Mouse (Mus musculus) forebrain, embryonic 10.5 days (tissue): ENCODE measurements at regions not wholly inside any gene's neighbourhood (a gene's known extent, or its start where the extent isn't known, plus 50 kb on each side); places are given as distances from the start of the nearest gene placed in this dataset.

Experiments
- DNase-seq: peaks from one replicate; pipeline ENCODE4 v3.0.0-alpha.2; 2017; ENCODE audit warnings: low spot score; ENCODE audit errors: extremely low spot score
- H3K27ac ChIP-seq: fragments of 300-500 bp; sonication (generic); 2 replicates; pipeline ENCODE4 v1.5.1; 2016; ENCODE audit warnings: mild to moderate bottlenecking
- H3K27me3 ChIP-seq: fragments of 300-500 bp; sonication (generic); 2 replicates; pipeline ENCODE4 v1.6.1; 2016; ENCODE audit warnings: mild to moderate bottlenecking; ENCODE audit not compliant: poor library complexity, severe bottlenecking
- H3K36me3 ChIP-seq: fragments of 300-500 bp; sonication (generic); replicated peaks from 2 replicates; pipeline ENCODE4 v1.6.1; 2016; ENCODE audit warnings: mild to moderate bottlenecking, moderate library complexity
- H3K4me1 ChIP-seq: fragments of 300-500 bp; sonication (generic); 2 replicates; pipeline ENCODE4 v1.6.1; 2016
- H3K4me3 ChIP-seq: fragments of 300-500 bp; sonication (generic); 2 replicates; pipeline ENCODE4 v1.5.1; 2016; ENCODE audit warnings: mild to moderate bottlenecking, moderate library complexity
- H3K9me3 ChIP-seq: fragments of 300-500 bp; sonication (generic); 2 replicates; pipeline ENCODE4 v1.6.1; 2016; ENCODE audit warnings: mild to moderate bottlenecking, moderate library complexity
- WGBS: fragments of 180-500 bp; shearing (Covaris S2); methylation state at CpG from one replicate; pipeline ENCODE4 v1.1.7; 2016; 5-methylcytosine and 5-hydroxymethylcytosine counted together

DNA sequence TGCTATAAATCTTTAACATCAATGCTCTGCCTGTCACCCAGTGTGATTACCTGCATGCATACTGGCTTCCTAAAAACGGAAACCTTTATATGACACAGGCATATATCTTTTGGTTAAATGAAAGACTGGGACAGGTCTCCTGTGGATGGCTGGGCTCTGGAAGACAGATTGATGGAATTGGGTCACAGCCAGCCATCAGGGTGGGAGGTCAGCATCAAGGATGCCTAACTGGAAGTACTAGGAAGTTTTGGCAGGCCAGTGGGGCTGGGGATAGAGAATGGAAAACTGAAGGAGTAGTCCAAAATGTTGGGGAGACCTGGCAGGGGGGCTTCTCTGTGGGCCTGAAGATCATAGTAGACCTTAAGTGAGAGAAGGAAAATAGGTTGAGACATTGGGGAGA lies 237.3 kb upstream of the Prickle1 start:
- Histone ChIP-seq H3K27me3 (no peaks in the 10 kb centered on the region), H3K4me1 (no peaks in the 10 kb centered on the region), H3K9me3 (no peaks in the 10 kb centered on the region), H3K4me3 (no peak overlapping the region), H3K36me3 (no peaks in the 10 kb centered on the region), H3K27ac (no peak overlapping the region)
- 90% methylated on average over 1 of the region's 1 CpGs for WGBS
- DNase-seq = no peak

DNA sequence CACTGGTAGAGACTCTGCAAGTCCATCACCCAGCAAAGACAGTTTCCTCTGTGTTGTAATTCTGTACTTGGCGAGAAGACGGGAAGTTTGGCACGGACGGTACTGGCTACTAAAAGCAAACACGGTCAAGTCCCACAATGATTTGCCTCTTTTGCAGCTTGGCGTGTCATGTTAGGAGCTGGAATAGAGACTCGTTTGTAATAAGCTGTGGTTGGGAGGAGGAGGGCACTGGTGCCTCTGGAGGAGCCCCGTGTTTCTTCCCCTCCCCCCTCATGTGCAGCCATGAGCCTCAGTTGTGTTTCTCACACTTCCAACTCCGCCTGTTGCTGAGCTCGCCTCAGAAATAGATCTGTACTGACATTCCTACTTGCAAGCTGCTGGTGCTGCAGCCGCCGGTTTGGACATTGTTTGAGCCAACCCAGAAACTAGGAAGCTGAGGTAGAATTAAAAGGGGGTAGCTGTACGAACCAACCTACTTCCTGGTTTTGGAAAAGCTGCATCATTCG lies 236.8 kb upstream of the Prickle1 start:
- no peak for DNase-seq
- no peaks in the 10 kb centered on the region for H3K4me1 ChIP-seq
- WGBS = 92% methylated on average over 14 of the region's 14 CpGs
- no peak overlapping the region for H3K4me3 ChIP-seq
- H3K9me3 ChIP-seq = no peaks in the 10 kb centered on the region
- H3K27me3 ChIP-seq = no peaks in the 10 kb centered on the region
- H3K36me3 ChIP-seq = no peaks in the 10 kb centered on the region
- H3K27ac ChIP-seq = no peak overlapping the region

DNA sequence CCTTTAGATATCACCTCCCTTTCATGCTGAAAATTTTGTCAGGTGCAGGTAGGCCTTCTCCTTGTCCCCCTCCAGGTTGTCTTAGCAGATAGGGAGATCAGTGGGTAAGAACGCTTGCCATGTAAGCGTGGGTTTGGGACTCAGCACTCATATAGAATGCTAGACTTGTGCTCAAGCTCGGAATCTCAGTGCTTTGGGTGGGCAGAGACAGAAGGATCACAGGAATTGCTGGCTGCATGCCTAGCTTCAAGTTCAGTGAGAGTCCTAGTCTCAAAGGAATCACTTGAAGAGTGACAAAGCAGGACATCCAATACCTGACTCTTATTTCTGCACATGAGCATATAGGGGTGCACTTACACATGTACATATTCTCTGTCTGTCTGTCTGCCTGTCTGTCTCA lies 235.5 kb upstream of the Prickle1 start:
- H3K27ac ChIP-seq = no peak overlapping the region

DNA sequence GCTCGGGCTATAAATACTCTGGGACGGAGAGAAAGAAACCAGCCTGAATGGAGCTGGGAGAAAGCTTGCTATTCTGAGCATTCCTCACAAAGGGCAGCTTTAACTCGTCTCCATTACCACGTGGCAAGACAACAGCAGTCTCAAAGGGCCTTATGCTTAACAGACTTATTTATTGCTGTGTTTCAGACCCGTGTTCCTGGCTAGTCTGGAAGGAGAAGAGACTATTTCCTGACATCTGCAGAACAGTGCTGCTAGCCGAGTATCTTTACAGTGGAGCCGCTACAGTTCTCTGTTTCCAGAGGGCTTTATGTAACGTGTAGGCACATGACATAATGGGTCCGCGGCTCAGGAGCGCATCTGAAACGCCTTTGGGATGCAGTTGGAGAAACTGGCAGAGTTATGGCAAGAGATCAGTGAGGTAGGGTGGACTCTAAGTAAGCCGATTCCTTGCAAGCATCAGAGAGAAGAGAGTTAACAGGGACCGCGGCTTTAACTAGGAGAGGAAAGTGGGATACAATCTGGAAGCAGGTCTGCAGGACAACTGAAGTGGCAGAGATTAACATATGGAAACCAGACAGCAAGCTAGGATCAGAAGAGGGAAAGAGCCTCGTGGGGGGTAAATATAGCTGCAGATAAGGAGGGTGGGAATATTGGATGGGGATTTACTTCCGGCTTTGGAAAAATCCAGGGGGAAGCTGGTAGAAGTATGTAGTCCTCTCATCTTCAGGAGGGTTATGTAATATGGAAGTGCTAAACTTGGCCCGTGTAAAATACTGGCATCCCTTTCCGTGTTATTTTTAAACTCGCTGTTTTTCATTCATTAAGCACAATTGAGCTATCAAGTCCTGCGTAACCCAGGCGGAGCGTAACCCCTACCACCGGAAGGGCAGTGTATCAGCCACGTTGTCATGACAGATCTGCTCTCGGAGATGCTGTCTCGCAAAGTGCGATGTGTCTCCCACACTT lies 229.3 kb upstream of the Prickle1 start:
- Histone ChIP-seq H3K27ac (0 out of 2 replicates have a peak overlapping the region, but pooled peaks have one; percentile 13), H3K4me3 (no peak overlapping the region), H3K9me3 (no peaks in the 10 kb centered on the region), H3K4me1 (peaks cover 13% of the 10 kb centered on the region), H3K27me3 (no peaks in the 10 kb centered on the region), H3K36me3 (no peaks in the 10 kb centered on the region)
- 80% methylated on average over 28 of the region's 28 CpGs for WGBS
- DNase-seq = no peak

More for the DNA sequence above, 235.5 kb upstream of the Prickle1 start:
- H3K4me1 ChIP-seq = no peaks in the 10 kb centered on the region
- H3K27me3 ChIP-seq = no peaks in the 10 kb centered on the region
- H3K4me3 ChIP-seq = no peak overlapping the region
- no peak for DNase-seq
- H3K9me3 ChIP-seq = no peaks in the 10 kb centered on the region
- WGBS = 91% methylated on average over 3 of the region's 3 CpGs
- no peaks in the 10 kb centered on the region for H3K36me3 ChIP-seq

DNA sequence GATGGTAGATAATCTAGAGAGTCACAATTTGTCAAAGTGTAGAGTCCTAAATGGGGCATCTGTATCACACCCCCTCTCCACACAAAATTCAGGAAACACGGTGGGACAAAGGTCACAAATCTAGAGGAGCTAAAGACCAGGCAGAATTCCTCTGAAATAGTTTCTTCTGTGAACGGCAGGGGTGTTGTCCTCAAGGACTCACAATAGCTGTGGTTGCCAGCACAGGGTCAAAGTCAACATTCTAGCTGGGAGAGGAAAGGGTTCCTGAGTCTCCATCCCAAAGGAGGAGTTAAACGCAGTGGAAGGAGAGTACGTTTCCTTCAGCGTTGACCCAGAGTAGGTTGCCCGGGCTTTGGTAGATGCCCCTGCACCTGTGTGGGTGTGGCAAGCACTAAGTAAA lies 225.5 kb upstream of the Prickle1 start:
- Histone ChIP-seq H3K9me3 (no peaks in the 10 kb centered on the region), H3K27me3 (no peaks in the 10 kb centered on the region), H3K36me3 (no peaks in the 10 kb centered on the region), H3K4me3 (no peak overlapping the region), H3K27ac (no peak overlapping the region), H3K4me1 (peaks cover 13% of the 10 kb centered on the region)
- 89% methylated on average over 6 of the region's 6 CpGs for WGBS
- no peak for DNase-seq

DNA sequence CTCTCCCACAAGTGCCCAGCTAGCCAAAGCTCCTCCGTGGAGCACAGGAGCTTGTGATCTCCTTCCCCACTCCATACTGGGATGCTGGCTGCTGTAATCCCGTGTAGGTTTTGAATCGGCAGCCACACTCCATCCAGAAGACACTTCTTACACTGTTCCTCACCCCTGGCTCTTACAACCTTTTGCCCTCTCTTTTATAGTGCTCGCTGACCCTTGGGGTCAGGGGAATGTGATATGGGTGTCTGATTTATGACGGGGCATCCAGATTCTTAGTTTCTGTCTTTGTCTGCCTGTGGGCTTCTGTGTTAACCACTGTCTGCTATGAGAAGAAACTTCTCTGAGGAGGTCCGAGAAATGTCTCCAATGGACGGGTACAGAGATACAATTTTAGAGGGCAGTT lies 216.3 kb upstream of the Prickle1 start:
- no peaks in the 10 kb centered on the region for H3K36me3 ChIP-seq
- H3K27ac ChIP-seq = no peak overlapping the region
- no peak overlapping the region for H3K4me3 ChIP-seq
- H3K9me3 ChIP-seq = no peaks in the 10 kb centered on the region
- DNase-seq = no peak
- H3K27me3 ChIP-seq = no peaks in the 10 kb centered on the region
- WGBS = 71% methylated on average over 7 of the region's 7 CpGs
- H3K4me1 ChIP-seq = 0 out of 2 replicates have a peak, but pooled peaks cover 4% of the 10 kb centered on the region

DNA sequence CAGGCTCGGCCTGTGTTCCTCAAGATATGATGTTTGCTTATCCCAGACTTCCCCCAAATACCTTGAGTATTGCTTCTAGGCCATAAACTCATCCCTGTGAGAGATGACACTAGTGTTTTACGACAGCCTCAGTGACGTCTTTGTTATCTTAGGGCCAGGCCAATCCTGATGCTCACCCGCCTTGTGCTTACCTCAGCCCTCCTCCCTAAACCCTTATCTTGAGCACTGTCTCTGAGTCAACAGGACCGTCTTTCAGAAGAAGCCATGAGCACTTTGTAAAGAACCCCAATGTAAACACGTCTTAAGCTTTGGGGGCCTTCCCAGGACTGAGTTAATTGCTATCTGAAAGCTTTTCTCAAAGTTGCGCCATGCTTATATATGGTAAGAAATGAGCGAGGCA lies 212.3 kb upstream of the Prickle1 start:
- Histone ChIP-seq H3K27me3 (no peaks in the 10 kb centered on the region), H3K9me3 (no peaks in the 10 kb centered on the region), H3K27ac (no peak overlapping the region), H3K4me3 (no peak overlapping the region), H3K4me1 (0 out of 2 replicates have a peak, but pooled peaks cover 4% of the 10 kb centered on the region), H3K36me3 (no peaks in the 10 kb centered on the region)
- no peak for DNase-seq
- WGBS = 89% methylated on average over 8 of the region's 8 CpGs

DNA sequence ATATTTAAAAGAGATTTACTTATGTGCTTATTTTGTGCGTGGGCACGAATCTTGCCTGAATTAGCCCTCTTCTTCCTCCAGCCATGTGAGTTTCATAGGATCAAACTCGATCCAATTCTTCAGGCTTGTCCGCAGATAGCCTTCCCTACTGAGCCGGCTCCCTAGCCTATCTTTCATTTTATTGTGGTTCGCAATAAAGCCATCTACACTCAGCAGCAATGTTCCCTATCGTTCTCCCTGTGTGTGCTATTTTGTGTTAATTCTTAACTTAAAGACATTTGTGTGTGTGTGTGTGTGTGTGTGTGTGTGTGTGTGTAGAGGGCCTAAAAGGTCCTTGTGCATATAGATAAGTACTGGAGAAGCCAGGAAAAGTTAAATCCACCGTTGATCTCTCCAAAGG lies 211.8 kb upstream of the Prickle1 start:
- Histone ChIP-seq H3K27ac (no peak overlapping the region), H3K9me3 (no peaks in the 10 kb centered on the region), H3K4me3 (no peak overlapping the region), H3K4me1 (0 out of 2 replicates have a peak, but pooled peaks cover 4% of the 10 kb centered on the region), H3K27me3 (no peaks in the 10 kb centered on the region), H3K36me3 (no peaks in the 10 kb centered on the region)
- DNase-seq = no peak
- 90% methylated on average over 8 of the region's 8 CpGs for WGBS

DNA sequence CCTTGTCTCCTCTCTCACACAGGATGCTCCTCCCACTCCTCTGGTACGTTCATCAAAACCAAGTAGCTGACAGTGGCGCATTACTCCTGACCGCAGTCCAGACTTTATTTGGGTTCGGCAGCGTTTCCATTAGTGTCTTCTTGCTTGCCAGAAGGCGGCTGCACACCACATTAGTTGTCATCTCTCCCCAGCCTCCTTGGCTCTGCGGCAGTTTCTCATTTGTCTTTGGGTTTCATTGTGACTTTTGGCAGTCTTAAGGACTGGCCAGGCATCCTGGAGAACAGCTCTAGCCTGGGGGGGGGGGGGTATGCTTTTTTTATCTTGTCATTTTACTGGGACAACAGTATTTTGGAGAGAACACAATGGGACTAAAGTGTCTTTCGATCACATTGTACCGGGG lies 209.0 kb upstream of the Prickle1 start:
- H3K9me3 ChIP-seq = no peaks in the 10 kb centered on the region
- no peak for DNase-seq
- WGBS = 92% methylated on average over 9 of the region's 9 CpGs

DNA sequence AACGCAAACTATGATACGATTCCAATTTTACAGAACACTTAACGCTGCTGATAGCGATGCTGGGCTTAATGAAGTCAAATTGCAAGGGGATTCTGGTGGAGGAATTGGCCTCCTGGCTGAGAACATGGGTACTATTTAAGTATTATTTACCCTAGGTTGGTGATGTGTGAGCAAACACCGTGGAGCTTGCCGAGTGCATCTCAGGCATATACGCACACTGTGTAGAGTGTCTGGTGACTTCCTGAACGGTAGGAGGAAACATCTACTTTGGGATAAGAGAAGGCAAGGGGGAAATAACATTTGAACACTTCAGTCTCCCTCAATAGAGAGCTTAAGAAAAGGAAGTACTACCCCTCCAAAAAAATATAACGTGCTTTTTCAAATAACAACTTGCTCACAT lies 194.8 kb upstream of the Prickle1 start:
- no peak for DNase-seq

More for the DNA sequence above, 209.0 kb upstream of the Prickle1 start:
- Histone ChIP-seq H3K4me1 (no peaks in the 10 kb centered on the region), H3K27ac (no peak overlapping the region), H3K4me3 (no peak overlapping the region), H3K36me3 (no peaks in the 10 kb centered on the region), H3K27me3 (no peaks in the 10 kb centered on the region)

DNA sequence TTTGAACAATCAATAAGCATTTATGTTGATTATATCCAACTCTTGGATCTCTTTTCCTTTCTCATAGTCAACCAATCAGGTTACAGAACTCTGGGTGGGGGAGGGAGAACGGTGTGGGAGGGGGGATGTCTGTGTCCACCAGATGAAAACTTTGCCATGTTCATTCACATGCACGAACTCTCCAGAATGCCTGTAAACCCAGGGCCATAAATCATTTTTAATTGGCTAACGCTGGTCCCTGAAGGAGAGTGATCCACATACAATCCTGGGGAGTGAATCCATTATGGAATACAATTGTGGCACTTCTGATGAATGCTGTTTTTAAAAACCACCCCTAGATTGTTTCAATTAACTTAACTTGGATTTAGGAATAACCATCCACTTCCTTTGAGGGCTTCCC lies 194.1 kb upstream of the Prickle1 start:
- WGBS = 82% methylated on average over 3 of the region's 3 CpGs
- Histone ChIP-seq H3K9me3 (no peaks in the 10 kb centered on the region), H3K27me3 (no peaks in the 10 kb centered on the region), H3K27ac (no peak overlapping the region), H3K4me3 (no peak overlapping the region), H3K36me3 (no peaks in the 10 kb centered on the region), H3K4me1 (peaks cover 19% of the 10 kb centered on the region)
- no peak for DNase-seq

More for the DNA sequence above, 194.8 kb upstream of the Prickle1 start:
- WGBS = 87% methylated on average over 9 of the region's 9 CpGs
- Histone ChIP-seq H3K4me1 (peaks cover 19% of the 10 kb centered on the region), H3K36me3 (no peaks in the 10 kb centered on the region), H3K27me3 (no peaks in the 10 kb centered on the region), H3K4me3 (no peak overlapping the region), H3K9me3 (no peaks in the 10 kb centered on the region), H3K27ac (no peak overlapping the region)

DNA sequence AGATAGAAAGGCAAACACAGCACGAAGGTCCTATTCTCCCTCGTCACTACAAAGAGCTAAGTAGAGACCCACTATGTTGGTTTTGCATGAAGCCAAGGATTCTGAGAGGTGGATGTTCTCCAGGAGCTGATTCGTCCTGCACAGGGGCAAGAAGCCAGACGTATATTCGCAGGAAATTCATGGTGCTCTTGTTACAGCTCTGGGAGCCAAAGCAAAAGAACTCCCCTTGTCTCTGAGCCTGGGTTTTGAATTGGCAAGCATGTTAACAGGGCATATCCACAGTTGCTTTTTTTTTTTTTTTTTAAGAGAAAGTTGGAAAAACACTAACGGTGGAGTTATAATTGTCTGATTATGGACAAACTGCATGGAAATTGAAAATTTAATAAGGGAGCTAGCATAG lies 191.7 kb upstream of the Prickle1 start:
- Histone ChIP-seq H3K27ac (no peak overlapping the region), H3K27me3 (no peaks in the 10 kb centered on the region), H3K4me1 (peaks cover 19% of the 10 kb centered on the region), H3K9me3 (no peaks in the 10 kb centered on the region), H3K36me3 (no peaks in the 10 kb centered on the region), H3K4me3 (no peak overlapping the region)
- no peak for DNase-seq
- 90% methylated on average over 6 of the region's 6 CpGs for WGBS

DNA sequence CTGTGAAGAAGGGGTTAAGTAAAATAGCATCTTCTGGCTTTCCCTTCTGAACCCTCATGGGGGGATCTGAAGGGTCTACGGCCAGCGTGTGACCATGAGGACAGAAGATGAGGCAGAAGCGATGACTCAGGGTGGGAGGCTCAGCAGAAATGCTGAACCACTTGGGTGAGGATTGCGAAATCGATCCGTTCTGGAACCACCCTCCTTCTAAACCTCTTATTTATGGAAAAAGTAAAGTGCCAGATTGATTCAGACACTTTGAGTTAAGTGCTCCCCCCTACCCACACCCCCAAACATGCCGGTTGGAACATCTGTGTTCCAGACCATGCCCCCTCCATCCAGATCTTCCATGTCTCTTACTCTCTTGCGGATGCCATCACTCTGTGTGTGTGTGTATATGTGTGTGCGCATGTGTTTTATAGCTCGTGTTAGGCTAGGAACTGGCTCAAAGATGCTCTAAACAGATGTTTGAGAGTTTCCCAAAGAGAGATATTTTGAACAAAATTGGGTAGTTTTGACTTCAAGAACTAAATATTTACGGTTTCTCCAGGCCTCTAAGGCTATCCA lies 190.2 kb upstream of the Prickle1 start:
- peaks cover 10% of the 10 kb centered on the region for H3K4me1 ChIP-seq
- H3K27ac ChIP-seq = no peak overlapping the region
- H3K9me3 ChIP-seq = no peaks in the 10 kb centered on the region
- H3K36me3 ChIP-seq = no peaks in the 10 kb centered on the region
- H3K27me3 ChIP-seq = no peaks in the 10 kb centered on the region
- no peak for DNase-seq
- no peak overlapping the region for H3K4me3 ChIP-seq
- 95% methylated on average over 11 of the region's 11 CpGs for WGBS
